Mouse (Mus musculus) thymus, adult 18-20 months (tissue): ENCODE results near the gene Mlana.

Experiments used
- DNase-seq, 2 experiments: peaks; one replicate each; pipeline ENCODE4 v3.0.0; 2022; ENCODE audit warnings: mixed read lengths in 2 of 2

The Mlana gene

DNA sequence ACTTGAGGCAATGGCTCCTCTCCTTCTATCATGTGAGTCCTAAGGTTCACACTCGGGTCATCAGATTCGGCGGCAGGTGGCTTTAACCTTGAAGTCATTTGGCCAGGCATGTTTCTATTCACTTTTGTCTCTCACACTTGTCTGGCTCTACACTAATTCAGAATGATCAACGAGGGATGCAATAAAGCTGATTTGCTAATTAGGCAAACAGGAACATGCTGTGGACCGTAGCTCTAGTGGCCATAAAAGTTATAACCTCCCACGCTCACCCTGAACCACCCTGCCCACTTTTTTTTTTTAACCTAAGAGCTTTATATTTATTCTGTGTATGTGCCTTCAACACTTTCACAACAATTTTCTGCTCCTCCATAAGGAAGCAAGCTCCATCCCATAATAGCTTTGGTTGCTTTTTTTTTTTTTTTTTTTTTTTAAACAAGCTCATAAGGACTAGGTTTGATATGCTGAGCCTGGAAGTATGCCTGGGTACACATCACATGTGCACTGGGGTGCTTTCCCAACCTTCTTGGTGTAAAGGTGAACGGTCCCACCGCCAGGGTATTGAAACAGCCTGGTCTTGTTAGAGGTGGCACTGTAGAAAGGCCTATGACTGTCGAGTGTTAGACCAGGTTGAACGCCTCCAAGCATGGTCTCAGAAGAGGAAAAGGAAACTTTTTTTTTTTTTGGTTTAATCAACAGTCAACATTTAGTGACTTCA is 21.0 kb upstream of the Mlana start:
- DNase-seq: no peak

DNA sequence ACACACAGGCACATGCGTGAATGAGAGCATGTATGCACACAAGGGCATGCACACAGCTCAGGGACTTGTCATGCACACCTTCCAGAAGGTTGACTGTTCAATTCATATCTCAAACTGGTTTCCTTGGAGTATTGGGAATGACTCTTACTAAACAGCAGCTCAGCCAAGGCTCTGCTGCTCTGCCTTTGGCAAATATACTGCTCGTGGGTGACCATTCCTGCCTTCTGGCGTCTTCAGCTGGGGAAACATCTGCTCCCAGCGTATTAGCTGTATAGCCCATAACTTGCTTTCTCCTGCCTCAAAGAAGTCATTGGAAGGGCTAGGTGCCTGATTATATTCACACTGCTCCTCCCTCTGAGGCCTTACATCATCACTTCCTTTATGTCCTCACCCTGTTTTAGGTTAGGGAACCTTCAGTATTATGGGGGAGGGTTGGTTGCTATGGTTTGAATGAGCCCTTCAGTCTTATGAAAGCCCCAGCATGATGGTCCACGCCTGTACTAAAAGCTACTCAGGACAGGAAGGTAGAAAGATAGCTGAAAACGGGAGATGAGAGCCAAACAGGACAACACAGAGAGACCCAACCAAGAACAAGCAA is 19.3 kb upstream of the Mlana start:
- DNase-seq: no peak

DNA sequence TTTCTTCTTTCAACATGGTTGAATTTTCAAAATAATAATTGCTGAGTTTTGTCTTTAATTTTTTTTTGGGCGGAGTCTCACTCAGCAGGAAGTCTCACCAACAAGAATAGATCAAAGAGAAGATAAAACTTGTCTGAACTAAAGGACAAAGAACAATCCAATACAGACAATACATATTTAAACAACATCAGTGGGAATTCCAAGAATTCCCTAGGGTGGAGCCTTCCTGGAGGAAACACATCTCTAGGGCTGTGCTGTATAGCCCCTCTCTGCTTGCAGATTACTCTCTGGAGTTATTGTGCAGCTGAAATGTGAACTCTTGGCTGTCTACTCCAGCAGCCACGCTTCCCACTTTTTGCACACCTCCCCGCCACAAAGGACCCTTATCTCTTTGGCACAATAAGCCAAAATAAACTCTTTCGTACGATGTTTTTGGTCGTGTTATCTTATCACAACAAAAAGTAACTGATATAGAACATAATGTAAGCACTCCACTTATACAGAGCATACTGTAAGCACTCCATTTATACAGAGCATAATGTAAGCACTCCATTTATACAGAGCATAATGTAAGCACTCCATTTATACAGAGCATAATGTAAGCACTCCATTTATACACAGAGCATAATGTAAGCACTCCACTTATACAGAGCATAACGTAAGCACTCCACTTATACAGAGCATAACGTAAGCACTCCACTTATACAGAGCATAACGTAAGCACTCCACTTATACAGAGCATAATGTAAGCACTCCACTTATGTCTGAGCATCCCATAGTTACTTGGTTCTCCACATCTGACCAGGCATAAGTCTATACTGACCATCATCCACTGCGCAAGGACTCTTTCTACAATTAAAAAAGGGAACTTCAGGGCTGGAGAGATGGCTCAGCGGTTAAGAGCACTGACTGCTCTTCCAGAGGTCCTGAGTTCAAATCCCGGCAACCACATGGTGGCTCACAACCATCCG is 17.2 kb upstream of the Mlana start:
- DNase-seq: no peak

DNA sequence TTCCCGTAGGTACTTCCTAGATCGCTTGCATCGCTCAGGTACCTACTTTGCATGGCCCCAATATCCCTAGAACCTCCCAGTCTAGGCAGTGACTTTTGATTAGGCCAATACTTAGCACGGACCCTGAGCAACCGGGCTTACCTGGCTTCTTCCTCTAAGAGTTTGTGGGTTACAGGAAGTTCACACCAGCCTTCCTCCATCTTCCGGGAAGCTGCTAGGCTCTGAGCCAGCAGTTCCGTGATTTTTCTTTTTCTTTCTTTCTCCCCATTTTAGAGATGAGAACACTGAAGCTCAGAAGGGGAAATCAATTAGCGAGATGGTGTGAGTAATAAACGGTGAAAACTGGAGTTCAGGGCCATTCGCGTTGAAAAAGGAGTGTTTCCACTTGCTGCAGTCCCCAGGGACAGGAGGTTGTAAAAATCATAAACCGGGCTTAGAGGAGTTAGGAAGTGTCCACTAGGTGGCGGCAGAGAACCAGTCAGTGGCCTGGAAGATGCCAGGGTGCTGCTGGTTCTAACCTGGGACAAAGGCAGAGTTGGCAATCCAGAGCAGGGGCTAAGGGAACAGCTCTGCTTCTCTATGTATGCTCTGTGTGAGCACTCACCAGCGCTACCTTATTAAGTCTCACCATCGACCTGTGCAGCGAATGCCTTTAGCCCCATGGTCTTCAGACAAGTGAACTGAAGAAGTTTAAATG is 13.6 kb upstream of the Mlana start:
- peak; percentile 39 to 46 for DNase-seq

DNA sequence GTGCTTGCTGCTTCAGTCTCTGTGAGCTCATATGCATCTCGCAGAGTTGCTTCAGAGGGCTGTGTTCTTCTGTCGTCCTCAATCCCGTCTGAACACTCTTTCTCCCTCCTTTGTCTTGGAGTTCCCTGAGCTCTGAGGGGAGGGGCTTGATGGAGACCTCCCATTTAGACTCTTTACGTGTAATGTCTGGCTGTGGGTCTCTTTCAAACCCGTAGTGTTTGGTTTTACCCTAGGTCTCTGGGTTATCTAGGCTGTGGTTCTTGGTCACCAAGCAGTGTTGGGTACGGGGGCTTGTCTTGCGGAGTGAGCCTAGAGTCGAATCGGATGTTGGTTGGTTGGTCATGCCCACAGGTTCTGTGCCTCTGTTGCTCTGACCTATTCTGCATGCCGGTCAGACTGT is 2.6 kb upstream of the Mlana start:
- DNase-seq: no peak

DNA sequence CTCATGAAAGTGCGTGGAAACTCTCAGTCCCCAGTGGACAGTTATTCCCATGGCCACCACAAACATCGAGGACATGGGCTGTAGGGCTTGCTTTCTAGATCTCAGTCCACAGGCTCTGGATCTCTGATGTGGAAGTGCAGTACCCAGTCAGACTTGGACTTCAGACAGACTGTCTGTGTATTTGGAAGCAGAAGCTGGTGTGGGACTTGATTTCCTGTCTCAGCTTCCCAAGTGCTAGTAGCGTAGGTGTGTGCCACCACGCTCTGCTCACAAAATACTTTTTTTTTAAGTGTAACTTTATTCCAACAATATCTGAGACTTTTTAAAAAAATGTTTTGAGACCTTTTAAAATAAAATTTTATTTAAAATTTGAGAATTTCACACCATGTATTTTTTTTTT is 1.3 kb upstream of the Mlana start:
- no peak for DNase-seq

DNA sequence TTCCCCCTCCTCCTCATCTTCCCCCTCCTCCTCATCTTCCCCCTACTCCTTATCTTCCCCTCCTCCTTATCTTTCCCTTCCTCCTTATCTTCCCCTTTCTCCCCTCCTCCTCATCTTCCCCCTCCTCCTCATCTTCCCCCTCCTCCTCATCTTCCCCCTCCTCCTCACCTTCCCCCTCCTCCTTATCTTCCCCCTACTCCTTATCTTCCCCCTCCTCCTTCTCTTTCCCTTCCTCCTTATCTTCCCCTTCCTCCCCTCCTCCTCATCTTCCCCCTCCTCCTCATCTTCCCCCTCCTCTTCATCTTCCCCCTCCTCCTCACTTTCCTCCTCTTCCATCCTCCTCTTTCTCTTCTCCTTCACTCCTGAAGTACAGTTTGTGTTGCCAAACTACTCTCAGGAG is 784 bp upstream of the Mlana start:
- DNase-seq: no peak

DNA sequence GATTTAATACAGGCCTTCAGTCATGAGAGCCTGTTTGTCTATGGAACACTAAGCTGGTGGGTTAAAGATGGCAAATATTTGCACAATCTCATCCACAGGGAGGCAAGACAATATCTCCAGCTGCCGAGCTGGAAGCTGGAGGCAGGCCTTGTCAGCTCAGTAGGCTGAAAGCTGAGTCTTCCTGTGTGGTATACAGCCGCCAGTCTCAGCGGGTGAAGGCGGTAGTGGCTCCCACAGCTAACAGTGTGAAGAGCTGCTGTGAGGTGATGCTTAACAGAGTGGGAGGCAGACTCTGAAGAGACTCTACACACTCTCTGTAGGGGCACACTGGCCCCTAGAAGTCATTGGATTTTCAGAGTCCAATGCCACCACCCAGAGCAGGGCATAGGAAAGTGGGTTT is 4.1 kb downstream of the Mlana start:
- no peak for DNase-seq

DNA sequence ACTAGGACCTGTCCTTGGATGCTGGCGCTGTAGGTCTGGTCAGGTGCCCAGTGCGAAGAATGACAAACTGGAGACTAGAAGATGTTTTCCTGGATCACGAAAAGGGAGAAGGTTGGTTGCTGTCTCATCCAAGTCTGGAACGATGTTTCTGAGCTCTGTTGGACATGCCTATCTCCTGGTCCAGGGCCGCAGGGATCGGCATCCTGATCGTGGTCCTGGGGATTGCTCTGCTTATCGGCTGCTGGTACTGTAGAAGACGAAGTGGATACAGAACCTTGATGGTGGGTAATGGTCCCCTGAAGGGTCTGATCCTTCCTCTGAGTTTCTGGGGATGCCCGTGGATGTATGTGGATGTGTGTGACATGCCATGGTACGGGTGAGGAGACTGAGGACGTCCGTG is 6.8 kb downstream of the Mlana start:
- no peak for DNase-seq

DNA sequence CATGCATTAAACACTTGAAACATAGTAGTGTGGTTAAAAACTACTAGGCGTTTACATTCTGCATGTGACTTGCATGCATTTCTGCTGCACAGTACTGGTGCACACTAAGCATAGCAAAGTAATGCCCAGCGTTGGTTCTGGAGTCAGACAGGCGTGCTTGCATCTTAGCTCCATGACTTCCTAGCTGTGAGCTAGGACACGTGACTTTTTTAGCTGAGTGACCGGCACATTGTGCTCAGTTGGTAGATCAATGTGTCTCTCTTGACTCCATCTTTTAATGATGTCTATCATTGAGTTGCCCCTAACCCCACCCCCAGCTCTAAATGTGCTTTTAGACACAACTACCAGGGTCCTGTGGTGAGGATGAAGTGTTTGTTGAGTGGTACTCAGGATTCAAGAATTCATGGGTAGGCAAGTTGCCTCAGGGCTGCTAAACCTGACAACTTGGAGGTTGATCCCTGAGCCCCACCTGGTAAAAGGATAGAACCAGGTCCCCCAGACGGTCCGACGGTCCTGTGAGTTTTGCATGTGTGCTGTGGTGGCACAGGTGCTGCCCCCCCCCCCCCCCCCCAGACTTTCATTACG is 9.8 kb downstream of the Mlana start:
- DNase-seq: no peak

DNA sequence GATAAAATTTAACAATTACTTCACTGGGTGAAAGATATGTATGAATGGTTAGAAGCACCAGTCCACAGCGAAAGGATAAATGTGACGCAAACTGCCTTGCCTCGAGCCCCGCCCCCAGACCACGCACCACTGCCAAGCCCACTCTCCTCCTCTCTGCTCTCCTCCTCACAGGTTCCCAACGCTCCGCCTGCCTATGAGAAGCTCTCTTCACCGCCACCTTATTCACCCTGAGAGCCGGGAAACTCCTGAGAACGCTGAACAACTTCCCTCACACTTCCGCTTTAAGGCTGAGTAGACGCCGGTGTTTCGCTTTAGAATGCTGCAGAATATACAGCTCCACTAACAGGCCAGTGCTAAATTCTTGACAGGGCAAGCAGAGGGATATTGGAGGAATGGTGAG is 10.4 kb downstream of the Mlana start:
- peak; percentile 12 to 22 for DNase-seq

DNA sequence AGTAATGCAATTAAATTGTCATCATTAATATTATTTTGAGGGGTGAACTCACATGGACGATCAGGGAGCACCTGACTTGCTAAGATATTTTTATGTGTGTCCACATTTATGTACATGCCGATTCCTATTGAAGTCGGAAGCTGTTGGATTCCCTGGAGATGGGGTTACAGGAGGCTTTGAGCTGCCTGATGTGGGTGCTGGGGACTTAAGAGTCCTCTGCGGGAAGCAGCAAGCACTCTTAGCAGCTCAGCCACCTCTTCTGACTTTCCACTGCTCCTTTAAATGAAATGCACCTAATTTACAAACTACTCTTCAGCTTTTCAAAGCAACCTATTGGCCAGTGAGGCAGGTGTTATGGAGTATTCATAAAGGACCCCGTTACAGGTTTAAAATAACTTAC is 10.8 kb downstream of the Mlana start:
- no peak for DNase-seq

DNA sequence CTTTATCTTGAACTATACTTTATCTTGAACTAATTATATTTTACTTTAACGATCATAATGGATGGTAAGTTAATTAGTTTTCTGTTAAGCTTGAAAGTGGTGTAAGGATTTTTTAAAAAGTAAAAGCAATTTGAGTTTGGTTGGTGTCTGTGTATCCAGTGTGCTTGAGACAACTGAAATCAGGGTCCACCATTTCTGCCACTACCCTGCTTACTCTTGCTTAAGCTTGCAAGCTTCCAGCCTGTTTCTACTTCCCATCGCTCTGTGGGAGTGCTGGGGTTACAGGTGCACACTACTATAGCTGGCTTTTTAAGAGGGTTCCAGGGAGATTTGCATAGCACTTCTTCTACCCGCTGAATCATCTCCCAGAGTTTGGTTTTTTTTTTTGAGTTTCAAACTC is 11.8 kb downstream of the Mlana start:
- DNase-seq: no peak

DNA sequence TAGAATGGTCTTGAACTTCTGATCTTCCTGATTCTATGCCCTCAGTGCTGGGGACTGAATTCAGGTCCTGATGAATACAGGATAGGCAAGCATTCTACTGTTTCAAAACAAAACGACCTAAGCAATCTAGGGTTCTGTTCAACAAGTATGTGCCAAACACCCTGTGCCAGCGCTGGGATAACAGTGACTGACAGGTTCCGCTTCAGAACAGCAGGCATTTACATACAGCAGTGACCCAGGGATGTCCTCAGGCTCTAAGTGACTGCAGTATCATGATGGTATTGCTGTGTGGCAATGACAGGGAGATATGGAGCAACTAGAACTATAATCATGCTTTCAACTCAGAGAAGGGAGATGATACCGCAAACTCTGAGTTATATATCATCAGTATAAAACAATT is 15.8 kb downstream of the Mlana start:
- no peak for DNase-seq

DNA sequence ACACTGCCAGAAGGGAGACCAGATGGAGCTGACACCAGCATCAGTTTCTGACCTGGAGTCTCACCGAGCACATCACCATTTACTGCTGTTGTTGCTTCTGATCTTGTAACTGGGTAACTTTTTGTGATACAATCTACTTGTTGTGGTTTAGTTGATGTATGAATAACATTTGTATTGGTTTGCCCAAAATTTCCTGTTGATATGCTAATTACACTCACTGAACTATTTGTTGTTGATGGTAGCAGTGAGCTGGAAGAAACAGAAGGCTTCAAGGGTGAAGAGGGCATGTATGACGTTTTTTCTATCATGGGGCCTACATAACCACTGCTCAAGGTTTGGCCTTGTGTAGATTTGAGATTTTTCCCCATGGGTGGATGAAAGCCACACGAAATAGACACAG is 20.2 kb downstream of the Mlana start:
- DNase-seq: no peak

DNA sequence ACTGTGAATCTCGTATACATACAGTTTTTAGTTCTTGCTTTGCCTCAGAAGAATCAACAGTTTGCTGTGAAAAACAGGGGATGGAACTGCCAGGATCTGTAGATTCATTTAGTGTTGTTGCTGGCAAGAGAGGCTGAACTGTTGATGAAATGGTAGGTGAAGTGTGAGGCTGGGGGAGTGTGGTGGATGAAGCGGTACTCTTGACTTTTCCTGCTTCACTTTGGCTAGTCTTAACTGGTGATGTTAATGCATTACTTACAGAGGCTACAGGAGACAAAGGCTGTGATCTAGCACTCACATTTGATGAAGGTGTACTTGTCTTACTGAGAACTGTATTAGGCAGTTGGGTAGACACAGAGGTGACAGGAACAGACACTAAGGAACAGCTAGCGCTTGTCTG is 20.9 kb downstream of the Mlana start:
- DNase-seq: no peak

DNA sequence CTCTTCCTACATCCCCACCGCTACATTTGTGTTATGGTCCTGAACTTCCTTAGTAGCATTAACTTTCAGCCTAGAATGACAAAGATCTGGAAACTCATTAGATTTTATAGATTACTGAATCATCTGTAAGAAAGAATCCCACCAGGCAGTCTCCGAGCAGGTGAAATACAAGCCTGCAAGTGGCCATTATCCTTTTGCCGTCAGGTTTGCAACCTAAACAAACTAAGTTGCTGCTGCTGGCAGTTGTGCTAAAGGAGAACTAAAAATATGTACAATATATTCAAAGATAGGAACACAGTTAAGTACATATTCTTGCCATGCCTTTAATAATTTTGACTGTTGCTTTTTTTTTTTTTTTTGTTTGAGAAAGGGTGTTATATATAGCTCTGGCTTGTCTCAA is 37.8 kb downstream of the Mlana start:
- no peak for DNase-seq

DNA sequence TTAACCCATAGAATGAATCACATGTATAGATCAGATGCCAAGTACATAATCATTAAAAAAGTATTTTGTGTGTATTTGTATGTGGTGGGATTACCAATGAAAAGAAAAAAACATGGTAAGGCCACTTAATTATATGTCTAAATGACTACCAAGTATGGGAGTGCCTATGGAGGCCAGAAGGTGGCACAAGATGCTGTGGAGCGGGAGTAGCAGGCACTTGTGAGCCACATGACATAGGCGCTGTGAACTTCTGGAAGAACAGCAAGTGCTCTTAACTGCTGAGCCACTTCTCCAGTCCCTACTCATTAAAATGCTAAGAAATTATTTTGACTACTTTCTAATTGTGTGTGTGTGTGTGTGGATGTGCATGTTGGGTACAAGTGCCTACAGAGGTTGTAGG is 42.0 kb downstream of the Mlana start:
- no peak for DNase-seq

DNA sequence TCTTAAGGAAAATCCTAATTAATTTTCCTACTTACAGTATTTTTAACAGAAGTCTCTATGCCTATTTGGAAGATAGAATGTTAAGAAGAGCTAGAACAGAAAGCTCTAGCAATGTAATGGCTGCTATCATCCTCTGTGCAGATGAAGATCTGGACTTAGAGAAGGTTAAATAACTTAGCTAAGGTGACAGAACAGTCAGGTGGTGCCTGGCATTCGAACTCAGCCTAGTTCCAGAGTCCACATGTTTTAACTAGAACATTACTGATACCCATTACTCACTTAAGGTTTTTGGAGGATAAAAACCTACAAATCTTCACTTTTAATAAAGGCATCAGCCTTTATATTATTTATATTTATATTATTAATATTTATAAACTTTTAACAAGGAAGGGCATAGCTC is 43.0 kb downstream of the Mlana start:
- no peak for DNase-seq

DNA sequence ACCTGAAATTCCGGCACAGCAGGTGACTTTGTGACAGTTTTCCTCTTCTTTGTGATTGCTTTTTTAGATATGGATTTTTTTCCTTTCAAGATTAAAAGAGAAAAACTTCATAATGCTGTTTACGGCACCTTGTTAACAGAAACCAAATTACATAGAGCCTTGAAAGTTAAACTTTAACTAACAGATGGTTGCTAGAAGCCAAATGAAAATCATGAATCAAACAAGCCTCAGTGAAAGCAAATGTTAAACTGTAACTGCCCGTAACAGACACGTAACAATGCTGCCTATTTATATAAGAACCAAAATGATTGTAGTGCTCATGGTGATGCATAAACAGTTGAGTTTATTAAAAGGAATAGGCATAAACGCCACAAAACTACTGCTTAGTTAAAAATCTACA is 45.9 kb downstream of the Mlana start:
- no peak for DNase-seq

DNA sequence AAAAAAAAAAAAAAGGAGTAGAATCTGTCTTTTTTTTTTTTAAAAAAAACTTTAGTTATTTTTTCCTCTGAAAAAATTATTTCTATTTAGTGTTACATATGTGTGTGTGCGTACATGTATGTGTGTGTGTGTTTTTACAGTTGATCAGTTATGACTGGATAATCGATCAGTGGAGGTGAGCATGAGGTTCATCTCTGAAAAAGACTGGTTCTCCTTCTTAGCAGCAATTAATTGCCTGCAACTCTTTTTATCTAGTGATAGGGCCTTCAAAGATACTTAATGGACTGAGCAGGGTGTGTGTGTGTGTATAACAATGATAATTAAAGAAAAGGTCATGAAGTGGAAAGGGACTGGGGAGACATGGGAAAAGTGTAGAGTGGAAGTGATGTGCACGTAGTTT is 53.4 kb downstream of the Mlana start:
- DNase-seq: no peak

DNA sequence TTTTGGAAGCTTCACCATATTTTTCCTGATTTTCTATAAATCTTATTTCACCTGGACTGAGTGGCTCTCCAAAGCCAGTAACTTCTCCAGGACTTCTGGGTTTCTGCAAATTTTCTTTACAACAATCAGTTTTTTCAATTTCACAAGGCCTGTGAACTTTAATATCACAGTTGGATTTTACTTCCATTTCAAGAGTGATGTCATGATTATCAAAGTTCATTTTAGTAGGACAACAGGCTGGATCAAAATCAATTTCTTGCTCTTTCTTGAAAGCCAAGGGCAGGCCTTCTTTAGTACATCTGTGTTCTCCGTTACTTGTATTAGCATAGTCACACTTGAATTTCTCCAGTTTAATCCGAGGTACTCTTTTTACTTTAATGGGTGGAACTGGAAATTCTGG is 56.3 kb downstream of the Mlana start:
- DNase-seq: no peak
